Mouse (Mus musculus) hindbrain, embryonic 14.5 days (tissue): ENCODE results near the gene Tcf7l1. TPM values are rescaled to one million over a fixed set of nuclear protein-coding genes. Genes with fewer than 3 reads are reported as not detected.

Experiments used
- ATAC-seq: fragments of 200-750 bp; cut with Nextera tagmentation; 2 replicates; pipeline ENCODE4 v1.8.0; 2017; ENCODE audit warnings: moderate number of reproducible peaks, mild to moderate bottlenecking, moderate TSS enrichment, moderate library complexity; ENCODE audit not compliant: low FRiP score
- DNase-seq: peaks from one replicate; pipeline ENCODE4 v3.0.0-alpha.2; 2015; ENCODE audit warnings: low spot score
- H3K27ac ChIP-seq: fragments of 300-500 bp; sonication (generic); 2 replicates; pipeline ENCODE4 v1.5.1; 2014; ENCODE audit warnings: mild to moderate bottlenecking, moderate library complexity
- H3K27me3 ChIP-seq: fragments of 300-500 bp; sonication (generic); 2 replicates; pipeline ENCODE4 v1.6.1; 2014; ENCODE audit warnings: mild to moderate bottlenecking, low read length, mixed read lengths; ENCODE audit not compliant: control insufficient read depth, insufficient read depth
- H3K36me3 ChIP-seq: fragments of 300-500 bp; sonication (generic); replicated peaks from 2 replicates; pipeline ENCODE4 v1.6.1; 2014; ENCODE audit not compliant: control insufficient read depth, insufficient read depth
- H3K4me1 ChIP-seq: fragments of 300-500 bp; sonication (generic); replicated peaks from 2 replicates; pipeline ENCODE4 v1.6.1; 2014; ENCODE audit warnings: antibody characterized with exemption, low read length, mixed read lengths; ENCODE audit not compliant: control insufficient read depth, insufficient read depth
- H3K4me2 ChIP-seq: fragments of 300-500 bp; sonication (generic); replicated peaks from 2 replicates; pipeline ENCODE4 v1.6.1; 2014; ENCODE audit warnings: mild to moderate bottlenecking, moderate library complexity
- H3K4me3 ChIP-seq: fragments of 300-500 bp; sonication (generic); replicated peaks from 2 replicates; pipeline ENCODE4 v1.5.1; 2014; ENCODE audit warnings: mild to moderate bottlenecking, low read length
- H3K9ac ChIP-seq: fragments of 300-500 bp; sonication (generic); 2 replicates; pipeline ENCODE4 v1.6.1; 2014
- H3K9me3 ChIP-seq: fragments of 300-500 bp; sonication (generic); 2 replicates; pipeline ENCODE4 v1.6.1; 2016; ENCODE audit warnings: low read length; ENCODE audit not compliant: control insufficient read depth
- WGBS: fragments of 180-500 bp; shearing (Covaris S2); extraction: QIAGEN DNeasy Blood & Tissue Kit; methylation state at CpG from one replicate; pipeline ENCODE4 v1.1.7; 2014; 5-methylcytosine and 5-hydroxymethylcytosine counted together
- polyA plus RNA-seq: library from polyadenylated mRNA; unstranded; fragments of >200 nt; fragmentation: Nextera tagmentation; extraction: Ambion mirVana; gene quantifications from 2 replicates; pipeline ENCODE4 v1.2.1, GENCODE M21; 2014

The Tcf7l1 gene
- polyA plus RNA-seq, 1 experiment from 2014 or later: 7.3 TPM

- Histone ChIP-seq H3K4me1 (peaks cover 8% of the 10 kb centered on the region; the same call in 1 of the 2 replicates), H3K9ac (no peak overlapping the region), H3K27ac (no peak overlapping the region), H3K9me3 (no peaks in the 10 kb centered on the region), H3K4me3 (no peak overlapping the region), H3K36me3 (no peaks in the 10 kb centered on the region), H3K4me2 (no peak overlapping the region), H3K27me3 (no peaks in the 10 kb centered on the region)
- WGBS: 81% methylated on average over 6 of the region's 6 CpGs
- DNase-seq (no peak), ATAC-seq (no peak)
These were observed 195.8 kb downstream of the Tcf7l1 start for GRCm38 (mm10) chr6:72593011-72593803.

GRCm38 (mm10) chr6:72590111-72590510, 198.9 kb downstream of the Tcf7l1 start:
- Histone ChIP-seq H3K9ac (no peak overlapping the region), H3K9me3 (no peaks in the 10 kb centered on the region), H3K27me3 (no peaks in the 10 kb centered on the region), H3K27ac (no peak overlapping the region), H3K4me1 (no peaks in the 10 kb centered on the region), H3K4me3 (no peak overlapping the region), H3K4me2 (no peak overlapping the region), H3K36me3 (0 out of 2 replicates have a peak, but pooled peaks cover 7% of the 10 kb centered on the region)
- ATAC-seq (no peak), DNase-seq (no peak)

- ATAC-seq (no peak), DNase-seq (no peak)
- Histone ChIP-seq H3K9ac (no peak overlapping the region), H3K27me3 (no peaks in the 10 kb centered on the region), H3K4me1 (no peaks in the 10 kb centered on the region), H3K9me3 (no peaks in the 10 kb centered on the region), H3K36me3 (0 out of 2 replicates have a peak, but pooled peaks cover 7% of the 10 kb centered on the region), H3K4me3 (no peak overlapping the region), H3K4me2 (no peak overlapping the region), H3K27ac (no peak overlapping the region)
These were observed 200.7 kb downstream of the Tcf7l1 start for GRCm38 (mm10) chr6:72588307-72588706.

- DNase-seq (no peak), ATAC-seq (no peak)
- H3K4me3 ChIP-seq: no peak overlapping the region
- H3K9ac ChIP-seq: no peak overlapping the region
- H3K27ac ChIP-seq: no peak overlapping the region
- no peak overlapping the region for H3K4me2 ChIP-seq
- 0 out of 2 replicates have a peak, but pooled peaks cover 7% of the 10 kb centered on the region for H3K36me3 ChIP-seq
- 76% methylated on average over 3 of the region's 3 CpGs for WGBS
- H3K9me3 ChIP-seq: no peaks in the 10 kb centered on the region
- H3K27me3 ChIP-seq: no peaks in the 10 kb centered on the region
- no peaks in the 10 kb centered on the region for H3K4me1 ChIP-seq
These were observed 202.4 kb downstream of the Tcf7l1 start for GRCm38 (mm10) chr6:72586701-72587100.

GRCm38 (mm10) chr6:72584154-72584553, 204.9 kb downstream of the Tcf7l1 start:
- no peaks in the 10 kb centered on the region for H3K27me3 ChIP-seq
- H3K4me2 ChIP-seq: no peak overlapping the region
- H3K27ac ChIP-seq: no peak overlapping the region
- peaks cover 19% of the 10 kb centered on the region for H3K36me3 ChIP-seq
- DNase-seq: no peak
- H3K9me3 ChIP-seq: no peaks in the 10 kb centered on the region
- no peak for ATAC-seq
- WGBS: 85% methylated on average over 11 of the region's 11 CpGs
- H3K4me3 ChIP-seq: no peak overlapping the region
- H3K4me1 ChIP-seq: no peaks in the 10 kb centered on the region
- H3K9ac ChIP-seq: no peak overlapping the region

GRCm38 (mm10) chr6:72583211-72583839, 205.7 kb downstream of the Tcf7l1 start:
- H3K9me3 ChIP-seq: no peaks in the 10 kb centered on the region

GRCm38 (mm10) chr6:72581625-72582382, 207.2 kb downstream of the Tcf7l1 start:
- 77% methylated on average over 11 of the region's 11 CpGs for WGBS
- no peak overlapping the region for H3K9ac ChIP-seq
- no peak for DNase-seq
- ATAC-seq: no peak
- no peaks in the 10 kb centered on the region for H3K4me1 ChIP-seq
- peaks cover 13% of the 10 kb centered on the region for H3K36me3 ChIP-seq
- H3K4me2 ChIP-seq: no peak overlapping the region
- H3K27ac ChIP-seq: no peak overlapping the region
- H3K9me3 ChIP-seq: no peaks in the 10 kb centered on the region
- no peak overlapping the region for H3K4me3 ChIP-seq
- no peaks in the 10 kb centered on the region for H3K27me3 ChIP-seq

More at GRCm38 (mm10) chr6:72583211-72583839, 205.7 kb downstream of the Tcf7l1 start:
- Histone ChIP-seq H3K4me3 (no peak overlapping the region), H3K4me2 (no peak overlapping the region), H3K4me1 (no peaks in the 10 kb centered on the region), H3K9ac (no peak overlapping the region), H3K27ac (no peak overlapping the region), H3K36me3 (peaks cover 19% of the 10 kb centered on the region), H3K27me3 (no peaks in the 10 kb centered on the region)
- 86% methylated on average over 4 of the region's 4 CpGs for WGBS
- no peak for ATAC-seq
- DNase-seq: no peak
